ENCODE assay signal across 9 mouse cellular contexts in genomic region chr5:25022904-25023303, GRCm38 (mm10).
A peak's percentile ranks its signal among the peaks of the same experiment; 100 is the strongest.
DNase-seq lines count a peak whose midpoint lies in the region; TF ChIP-seq lines count a peak whose summit lies in the region.
"Had no signal": no experiment of that assay in that cellular context is flagged by ENCODE, and none has a peak within 500 bp of the region (broad histone marks: within the 10 kb centered on the region; RNA-seq: fewer than 3 reads in every experiment).

No protein-coding gene starts in this region.

- H3K36me3 ChIP-seq in spleen, adult 2 months (ENCODE audit: control insufficient read depth, insufficient read depth, low read length), result no peaks in the 10 kb centered on the region
- H3K36me3 ChIP-seq: liver, embryonic 13.5 days had no signal

- peak; percentile 52 to 75 for DNase-seq in cerebellum, adult 18-20 months
- DNase-seq in cerebellum, adult 9-11 months, result no peak
- DNase-seq in layer of hippocampus, adult 2 months (ENCODE audit: low spot score in 2 of 2), result peak in 1 of 2 experiments; percentile 70
- no peak for DNase-seq in layer of hippocampus, postnatal 14 days (ENCODE audit: low spot score in 2 of 2)
- DNase-seq in CD8-positive naive resting alpha-beta T cell, adult 2 months (ENCODE audit: low read depth in 2 of 2, low spot score in 2 of 2), result peak; percentile 28 to 54
- DNase-seq in c-Kit-positive CD71-positive TER-119-positive erythroid progenitor cells, embryonic 14.5 days (ENCODE audit: low spot score), result peak; percentile 22
- peak; percentile 38 for DNase-seq in kidney, postnatal 14 days
- peak; percentile 9 to 31 for DNase-seq in spleen, adult 2 months (ENCODE audit: low read depth in 1 of 2, low spot score in 2 of 2)
- DNase-seq: liver, embryonic 13.5 days had no signal

- H3K27ac ChIP-seq in layer of hippocampus, adult 2 months, result no peak overlapping the region
- no peak overlapping the region for H3K27ac ChIP-seq in spleen, adult 2 months (ENCODE audit: insufficient read depth, low read length)
- H3K27ac ChIP-seq: liver, embryonic 13.5 days had no signal

- whole genome bisulfite sequencing in spleen, adult 2 months, result 36% methylated on average over 4 of the region's 4 CpGs

- H3K4me1 ChIP-seq in spleen, adult 2 months (ENCODE audit: control insufficient read depth, insufficient read depth, insufficient read length), result no peaks in the 10 kb centered on the region
- H3K4me1 ChIP-seq: liver, embryonic 13.5 days had no signal

- no peak overlapping the region for H3K4me3 ChIP-seq in layer of hippocampus, adult 2 months
- H3K4me3 ChIP-seq in spleen, adult 2 months (ENCODE audit: extremely low read depth, insufficient read depth, insufficient read length), result no peak overlapping the region
- H3K4me3 ChIP-seq: liver, embryonic 13.5 days had no signal

- TF ChIP-seq POLR2A in spleen, adult 2 months (IDR thresholded peaks at IDR 0.05; ENCODE audit: low read depth, low read length), result no peak

- H3K27me3 ChIP-seq in spleen, adult 2 months (ENCODE audit: control insufficient read depth, insufficient read depth, low read length), result no peaks in the 10 kb centered on the region
- H3K27me3 ChIP-seq: liver, embryonic 13.5 days had no signal

- peak; percentile 92 for TF ChIP-seq CTCF in layer of hippocampus, adult 2 months (conservative IDR thresholded peaks at IDR 0.05)
- peak; percentile 52; the same call in 1 of the 2 replicates for TF ChIP-seq CTCF in spleen, adult 2 months (IDR thresholded peaks at IDR 0.05; ENCODE audit: extremely low read depth, insufficient read depth, insufficient read length, insufficient replicate concordance)

Comparison
In these comparisons a context has a peak if more than half of its experiments do, and no peak if none do; other contexts are left out.
1. DNase-seq: peak in cerebellum, adult 18-20 months (2 of 2), CD8-positive naive resting alpha-beta T cell, adult 2 months (2 of 2), c-Kit-positive CD71-positive TER-119-positive erythroid progenitor cells, embryonic 14.5 days (single experiment), kidney, postnatal 14 days (single experiment) and spleen, adult 2 months (2 of 2); none in cerebellum, adult 9-11 months (single experiment) and layer of hippocampus, postnatal 14 days (0 of 2).